Mouse (Mus musculus): ENCODE results near the gene Ccl5.

The Ccl5 gene

GRCm38 (mm10) chr11:83538705-83539314 lies 8.5 kb upstream of the Ccl5 start:
- DNase-seq (ENCODE audit: low read depth, low spot score) = no peak

DNA sequence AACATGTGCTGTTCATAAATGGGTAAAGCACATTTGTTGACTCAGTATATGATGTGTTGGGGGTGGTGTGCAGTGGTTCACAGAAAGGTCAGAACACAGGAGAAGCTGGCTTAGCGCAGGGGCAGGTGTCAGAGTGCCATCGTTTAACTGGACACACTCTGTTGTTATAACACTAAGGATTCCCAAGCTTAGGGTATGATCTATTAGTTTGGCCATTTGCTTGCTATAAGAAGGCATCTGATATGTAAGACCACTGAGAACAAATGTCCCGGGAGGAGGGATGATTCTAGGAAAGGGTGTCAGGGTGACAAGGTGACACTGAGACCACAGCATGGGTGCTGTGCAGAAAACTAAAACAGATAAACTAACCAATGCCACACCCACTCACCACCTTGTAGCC lies 6.5 kb upstream of the Ccl5 start:
- no peak for DNase-seq (ENCODE audit: low read depth, low spot score)

DNA sequence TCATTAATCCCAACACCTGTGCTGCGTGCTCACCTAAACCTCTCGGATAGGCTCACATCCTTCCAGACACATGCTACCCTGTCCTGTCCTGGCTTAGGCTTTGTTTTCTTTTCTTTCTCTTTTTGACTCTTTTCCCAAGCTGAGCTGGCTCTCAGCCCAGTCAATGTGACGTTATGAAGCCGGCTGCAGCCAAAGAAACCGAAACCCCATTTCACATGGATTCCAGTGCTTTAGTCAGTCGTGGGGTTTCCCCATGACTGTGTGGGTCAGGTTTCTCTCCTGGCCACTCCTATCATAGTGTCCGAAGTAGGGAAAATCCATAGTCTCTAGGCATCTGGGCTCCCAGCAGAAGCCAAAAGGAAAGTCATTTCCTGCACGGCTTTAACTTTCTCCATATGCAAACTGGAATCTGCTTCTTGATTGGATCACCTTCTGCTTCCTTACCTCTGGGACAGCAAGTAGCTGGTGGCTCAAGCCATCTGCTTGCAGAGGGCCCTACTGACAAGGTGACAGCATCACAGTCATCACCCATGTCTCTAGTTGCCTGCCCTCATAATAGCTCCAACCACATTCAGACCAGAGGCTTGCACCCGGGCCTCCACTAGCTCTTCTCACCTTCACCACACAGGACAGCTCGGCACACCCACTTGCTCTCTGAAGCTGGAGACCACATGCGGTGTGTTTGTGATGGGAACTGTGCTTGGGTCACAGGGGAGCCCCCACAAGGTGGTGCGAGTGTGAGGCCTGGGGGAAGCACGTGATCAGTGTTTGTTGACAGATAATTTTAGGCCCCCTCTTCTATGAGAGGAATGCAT lies 4.5 kb upstream of the Ccl5 start:
- no peak for DNase-seq (ENCODE audit: low read depth, low spot score)

DNA sequence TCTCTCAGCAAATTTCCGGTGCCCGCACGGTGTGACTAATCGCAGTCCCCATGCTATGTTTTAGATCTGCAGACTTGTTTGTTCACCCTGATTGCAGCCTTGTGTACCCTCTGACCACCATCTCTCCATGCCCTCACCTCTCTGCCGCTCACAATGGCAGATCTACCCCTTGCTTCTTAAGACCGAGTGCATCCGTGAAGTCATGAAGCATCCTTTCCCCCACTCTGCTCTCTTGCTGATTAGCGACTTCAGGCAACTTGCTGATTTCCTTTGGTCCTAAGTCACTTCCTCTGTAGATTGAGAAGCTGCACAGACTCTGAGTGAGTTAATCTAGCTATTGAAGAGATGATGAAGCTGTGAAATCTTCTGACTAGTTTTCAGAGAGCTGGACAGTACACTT lies 3.8 kb upstream of the Ccl5 start:
- DNase-seq (ENCODE audit: low read depth, low spot score) = no peak

GRCm38 (mm10) chr11:83533192-83533591 lies 2.9 kb upstream of the Ccl5 start:
- no peak for DNase-seq (ENCODE audit: low read depth, low spot score)

GRCm38 (mm10) chr11:83529024-83529423 lies 1.3 kb downstream of the Ccl5 start:
- DNase-seq (ENCODE audit: low read depth, low spot score) = no peak

DNA sequence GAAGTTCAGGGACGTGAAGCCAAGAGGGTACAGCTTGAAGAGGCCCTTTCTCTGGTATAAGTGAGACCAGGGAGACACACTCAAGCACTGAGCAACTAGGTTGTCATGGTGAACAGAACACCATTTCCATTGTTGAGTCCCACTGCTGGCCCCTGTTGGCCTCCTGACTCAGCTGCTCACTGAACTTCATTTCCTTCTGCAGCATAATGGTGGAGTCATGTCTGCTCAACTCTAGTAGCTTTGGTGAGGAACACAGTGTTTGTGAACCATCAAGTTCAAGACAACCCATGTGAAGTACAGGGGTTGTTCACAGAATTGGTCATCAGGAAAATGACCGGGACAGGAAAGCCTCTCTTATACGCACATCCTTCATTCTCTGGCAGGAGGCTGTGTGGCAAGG lies 8.2 kb downstream of the Ccl5 start, which contains the start of gene Heatr9:
Gene Heatr9, minus strand, starts transcription at position 101 of the 400 bp plus-strand sequence.
- no peak for DNase-seq (ENCODE audit: low read depth, low spot score)

DNA sequence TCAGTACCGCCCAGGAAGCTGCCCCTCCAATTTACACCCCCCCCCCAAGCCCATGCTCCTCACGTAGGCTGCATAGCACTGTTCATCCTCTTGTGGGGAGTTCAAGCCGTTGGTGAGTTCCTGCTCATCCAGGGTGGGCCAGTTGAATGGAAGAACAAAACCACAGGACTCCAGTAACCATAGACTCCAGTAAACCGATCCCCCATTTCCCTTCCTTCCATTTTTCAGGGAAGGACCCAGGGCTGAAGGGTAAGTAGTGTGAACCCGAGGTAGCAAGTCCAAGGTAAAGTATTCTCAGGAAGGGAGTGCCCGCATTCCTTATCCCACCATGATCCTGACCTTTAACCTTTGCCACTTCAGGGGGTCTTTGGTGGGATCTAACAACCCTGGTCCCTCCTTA lies 11.9 kb downstream of the Ccl5 start:
- DNase-seq (ENCODE audit: low read depth, low spot score) = no peak

DNA sequence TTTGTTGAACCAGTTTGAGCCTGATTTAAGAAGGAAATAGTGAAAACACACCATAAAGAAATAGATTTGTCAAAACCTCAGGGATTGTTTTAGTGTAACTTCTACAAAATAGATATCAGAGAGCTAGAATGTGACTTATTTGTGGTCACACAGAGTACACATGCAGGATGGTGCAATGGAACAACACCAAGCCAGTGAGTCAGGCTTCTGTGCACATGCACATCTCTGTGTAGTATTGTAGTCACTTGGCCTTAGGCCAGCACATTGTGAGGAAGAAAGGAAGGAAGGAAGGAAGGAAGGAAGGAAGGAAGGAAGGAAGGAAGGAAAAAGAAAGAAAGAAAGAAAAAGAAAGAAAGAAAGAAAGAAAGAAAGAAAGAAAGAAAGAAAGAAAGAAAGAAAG lies 13.2 kb downstream of the Ccl5 start:
- no peak for DNase-seq (ENCODE audit: low read depth, low spot score)

GRCm38 (mm10) chr11:83509521-83509920 lies 20.8 kb downstream of the Ccl5 start:
- DNase-seq (ENCODE audit: low read depth, low spot score) = no peak

DNA sequence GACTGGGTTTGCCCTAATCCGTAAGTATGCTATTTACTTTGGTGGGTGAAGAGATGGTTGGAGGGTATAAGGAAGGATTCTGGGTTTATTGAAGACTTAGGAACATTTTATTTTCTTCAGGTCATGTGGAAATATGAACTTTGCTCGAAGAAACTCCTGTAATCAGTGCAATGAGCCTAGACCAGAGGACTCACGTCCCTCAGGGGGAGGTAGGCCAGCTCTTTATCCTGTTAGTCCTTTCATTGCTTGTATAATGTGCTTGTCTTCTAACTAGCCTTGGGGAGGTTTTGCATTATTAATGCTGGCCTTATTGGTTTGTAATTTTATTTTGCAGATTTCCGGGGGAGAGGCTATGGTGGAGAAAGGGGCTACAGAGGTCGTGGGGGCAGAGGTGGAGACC lies 26.0 kb downstream of the Ccl5 start:
- DNase-seq (ENCODE audit: low read depth, low spot score) = no peak

DNA sequence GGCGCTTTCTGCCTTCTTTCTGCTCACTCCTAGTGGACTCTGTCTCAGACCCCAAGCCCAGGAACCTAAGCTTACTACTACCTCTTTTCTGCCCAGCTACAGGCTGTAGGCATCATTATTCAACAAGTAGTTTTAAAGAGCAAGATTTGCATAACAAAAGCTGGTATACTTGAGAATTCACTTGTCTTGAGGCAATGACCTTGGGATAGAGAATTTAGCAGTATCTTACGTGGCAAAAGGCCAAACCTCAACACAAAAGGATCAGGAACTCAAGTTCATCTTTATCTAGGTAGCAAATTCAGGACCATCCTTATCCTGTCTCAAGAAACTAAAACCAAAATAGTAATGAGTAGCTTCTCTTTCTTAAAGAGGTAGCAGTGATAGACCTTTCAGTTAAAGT lies 34.7 kb downstream of the Ccl5 start:
- no peak for DNase-seq (ENCODE audit: low read depth, low spot score)

DNA sequence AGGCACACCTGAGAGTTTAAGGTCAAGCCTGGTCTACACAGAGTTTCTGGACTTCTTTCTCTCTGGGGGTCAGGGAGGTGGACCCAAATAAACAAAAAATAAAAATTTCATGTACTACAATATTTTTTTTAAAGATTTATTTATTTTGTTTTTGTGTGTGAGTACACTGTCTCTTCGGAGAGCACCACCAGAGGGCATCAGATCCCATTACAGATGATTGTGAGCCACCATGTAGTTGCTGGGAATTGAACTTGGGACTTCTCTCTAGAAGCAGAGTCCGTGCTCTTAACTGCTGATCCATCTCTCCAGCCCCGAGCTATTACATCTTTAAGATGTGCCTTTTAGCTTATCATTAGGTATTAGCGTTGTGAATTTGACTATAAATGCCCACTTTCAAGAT lies 38.8 kb downstream of the Ccl5 start:
- DNase-seq (ENCODE audit: low read depth, low spot score) = no peak

Measured in c-Kit-negative CD71-positive TER-119-positive erythroid progenitor cells, embryonic 14.5 days (primary cell).